Mouse (Mus musculus): ENCODE measurements around the gene Apopt1.

Gene Apopt1

DNA sequence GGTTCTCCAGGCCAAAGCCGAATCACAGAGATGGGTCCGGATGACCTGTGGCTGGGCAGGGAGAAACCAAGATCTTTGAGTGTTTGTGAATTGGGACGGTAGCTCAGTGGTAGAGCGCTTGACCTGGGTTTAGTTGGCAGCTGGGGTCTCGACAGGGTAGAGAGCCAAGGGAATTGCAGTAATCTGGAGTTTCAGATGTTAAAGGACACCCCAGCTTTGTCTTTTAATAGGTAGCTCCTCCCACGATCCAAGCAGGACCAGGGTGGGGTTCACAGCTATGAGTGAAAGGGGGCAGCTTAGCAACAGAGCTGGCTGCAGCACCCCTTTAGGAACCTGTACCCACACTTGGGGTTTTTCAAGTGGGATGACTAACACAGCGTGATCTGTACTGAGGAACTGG, 34.4 kb downstream of the Apopt1 start:
- DNase-seq (ENCODE audit: low spot score) = no peak

DNA sequence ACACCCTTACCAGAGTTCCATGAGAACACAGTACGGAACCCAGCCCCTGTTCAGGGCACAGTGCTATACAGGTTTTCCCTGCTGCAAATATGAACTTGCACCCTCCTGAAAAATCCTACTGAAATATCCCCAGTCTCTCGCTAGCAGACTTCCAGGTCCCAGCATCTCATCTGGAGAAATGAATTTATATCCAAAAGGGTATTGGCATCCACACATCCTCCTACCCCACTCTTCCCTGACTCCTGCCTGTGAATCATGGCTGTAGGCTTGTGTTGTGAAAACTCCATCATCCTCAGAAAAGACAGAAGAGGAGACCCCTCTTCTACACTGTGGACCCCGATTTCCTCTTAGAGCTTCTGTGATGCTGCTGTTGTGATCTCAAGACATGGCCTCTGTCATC, 37.7 kb downstream of the Apopt1 start:
- DNase-seq (ENCODE audit: low spot score) = no peak

DNA sequence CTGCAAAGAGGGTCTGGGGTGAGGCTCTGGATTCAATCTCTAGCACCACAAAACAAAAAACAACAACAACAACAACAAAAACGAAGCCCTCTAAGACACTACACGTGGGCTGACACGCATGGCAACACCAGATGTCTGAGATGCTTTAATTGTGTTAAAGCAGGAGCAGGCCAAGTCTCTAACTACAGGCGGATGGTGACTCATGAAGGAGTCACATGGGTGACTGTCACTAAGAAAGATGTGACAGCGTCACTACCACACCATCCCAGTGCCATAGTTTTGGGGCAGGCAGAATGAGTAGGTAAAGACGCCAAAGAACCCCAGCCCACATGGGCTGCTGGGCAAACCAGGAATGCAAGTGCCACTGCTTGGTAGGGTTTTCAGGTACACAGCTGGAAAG, 39.4 kb downstream of the Apopt1 start:
- DNase-seq (ENCODE audit: low spot score) = peak; percentile 86

DNA sequence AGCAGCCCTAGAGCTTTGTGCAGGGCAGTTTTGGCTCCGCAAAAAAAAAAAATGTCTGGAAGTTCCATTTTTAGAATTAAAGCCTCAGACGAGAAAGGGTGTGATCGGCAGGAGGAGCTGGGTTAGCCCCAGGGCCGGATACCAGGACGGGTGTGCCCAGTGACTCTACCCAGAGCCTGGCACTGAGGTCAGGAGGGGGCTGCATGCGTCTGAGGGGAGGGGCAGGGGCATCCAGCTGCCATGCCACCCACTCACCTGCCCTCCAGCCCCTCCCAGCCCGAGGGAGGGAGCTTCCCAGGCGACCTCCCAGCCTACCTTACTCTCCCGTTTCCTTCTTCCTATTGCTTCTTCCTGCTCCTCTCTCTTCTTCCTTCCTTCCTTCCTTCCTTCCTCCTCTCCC, 40.3 kb downstream of the Apopt1 start:
- DNase-seq (ENCODE audit: low spot score) = peak; percentile 43

DNA sequence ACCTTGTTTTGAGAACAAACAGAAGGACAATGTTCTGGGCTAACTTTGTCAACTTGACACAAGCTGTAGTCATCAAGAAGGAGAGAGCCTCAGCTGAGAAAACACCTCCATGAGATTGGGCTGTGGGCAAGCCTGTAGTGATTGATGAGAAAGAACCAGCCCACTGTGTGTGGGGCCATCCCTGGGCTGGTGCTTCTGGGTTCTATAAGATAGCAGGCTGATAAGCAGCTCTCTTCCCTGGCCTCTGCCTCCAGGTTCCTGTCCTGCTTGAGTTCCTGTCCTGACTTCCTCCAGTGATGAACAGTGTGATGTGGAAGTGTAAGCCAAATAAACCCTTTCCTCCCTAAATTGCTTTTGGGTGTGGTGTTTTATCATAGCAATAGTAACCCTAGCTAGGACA, 41.6 kb downstream of the Apopt1 start:
- no peak for DNase-seq (ENCODE audit: low spot score)

DNA sequence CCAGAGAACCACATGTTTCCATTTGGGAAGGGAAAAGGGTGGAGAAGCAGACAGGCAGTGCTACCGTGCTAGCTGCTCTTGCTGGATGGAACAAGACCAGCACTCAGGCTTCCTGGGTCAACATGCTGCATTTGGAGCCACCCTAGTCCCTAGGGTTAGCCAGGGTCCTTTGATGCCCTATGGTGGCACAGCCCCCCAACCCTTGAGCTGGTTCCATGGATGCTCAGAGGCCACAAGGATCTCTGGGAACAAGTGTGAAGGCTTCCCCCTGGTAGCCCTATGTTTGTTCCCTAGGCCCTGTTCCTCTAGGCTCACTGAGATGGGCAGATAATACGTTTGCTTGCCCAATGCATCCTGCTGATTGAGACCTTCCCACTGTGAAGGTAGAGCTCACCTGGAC, 42.2 kb downstream of the Apopt1 start:
- DNase-seq (ENCODE audit: low spot score) = no peak

DNA sequence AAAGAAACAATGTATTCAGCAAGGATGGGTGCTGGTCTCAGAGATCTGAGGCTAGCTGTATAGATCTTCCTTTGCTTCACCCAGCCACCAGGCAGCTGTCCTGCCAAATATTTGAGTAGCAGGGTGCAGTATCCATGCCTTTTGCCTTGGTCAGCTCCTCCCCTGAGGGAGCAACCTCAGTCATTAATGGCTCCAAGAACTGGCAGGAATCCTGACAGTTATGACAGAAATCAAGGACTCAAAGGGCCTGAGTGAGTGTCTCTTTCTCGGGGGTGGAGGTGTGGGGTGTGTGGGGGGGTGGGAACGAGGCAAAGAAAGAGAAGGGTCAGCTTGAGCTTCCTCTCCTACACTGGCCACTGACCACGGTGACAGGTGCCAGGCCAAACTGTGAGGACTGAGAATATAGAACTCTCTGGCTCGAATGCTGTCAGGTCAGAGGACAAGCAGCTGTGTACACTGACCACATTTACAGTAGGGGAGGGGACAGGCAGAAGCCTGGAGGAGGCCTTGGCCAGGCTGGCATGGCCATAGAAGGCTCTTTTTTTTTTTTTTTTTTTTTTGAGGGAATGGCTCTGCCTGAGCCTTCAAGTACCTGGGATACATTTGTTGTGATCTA, 43.1 kb downstream of the Apopt1 start:
- peak; percentile 19 for DNase-seq (ENCODE audit: low spot score)

DNA sequence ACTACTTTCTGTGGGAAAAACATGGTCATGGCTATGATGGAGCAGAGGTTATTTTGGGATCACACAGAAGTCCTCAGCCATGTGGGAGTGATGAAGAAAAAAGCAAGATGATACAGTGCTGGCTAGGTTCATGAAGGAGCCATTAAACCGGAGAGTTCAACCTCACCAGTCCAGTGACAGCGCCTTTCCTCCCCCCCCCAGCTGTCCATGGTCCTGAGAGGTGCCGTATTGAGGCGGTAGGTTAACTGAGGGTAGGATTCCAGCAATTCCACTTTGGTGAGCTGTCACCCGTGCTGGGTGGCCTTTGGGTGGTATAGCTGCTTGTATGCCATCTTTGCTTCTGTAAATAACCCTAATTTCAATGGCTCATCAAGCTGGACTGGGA, 43.6 kb downstream of the Apopt1 start:
- no peak for DNase-seq (ENCODE audit: low spot score)

DNA sequence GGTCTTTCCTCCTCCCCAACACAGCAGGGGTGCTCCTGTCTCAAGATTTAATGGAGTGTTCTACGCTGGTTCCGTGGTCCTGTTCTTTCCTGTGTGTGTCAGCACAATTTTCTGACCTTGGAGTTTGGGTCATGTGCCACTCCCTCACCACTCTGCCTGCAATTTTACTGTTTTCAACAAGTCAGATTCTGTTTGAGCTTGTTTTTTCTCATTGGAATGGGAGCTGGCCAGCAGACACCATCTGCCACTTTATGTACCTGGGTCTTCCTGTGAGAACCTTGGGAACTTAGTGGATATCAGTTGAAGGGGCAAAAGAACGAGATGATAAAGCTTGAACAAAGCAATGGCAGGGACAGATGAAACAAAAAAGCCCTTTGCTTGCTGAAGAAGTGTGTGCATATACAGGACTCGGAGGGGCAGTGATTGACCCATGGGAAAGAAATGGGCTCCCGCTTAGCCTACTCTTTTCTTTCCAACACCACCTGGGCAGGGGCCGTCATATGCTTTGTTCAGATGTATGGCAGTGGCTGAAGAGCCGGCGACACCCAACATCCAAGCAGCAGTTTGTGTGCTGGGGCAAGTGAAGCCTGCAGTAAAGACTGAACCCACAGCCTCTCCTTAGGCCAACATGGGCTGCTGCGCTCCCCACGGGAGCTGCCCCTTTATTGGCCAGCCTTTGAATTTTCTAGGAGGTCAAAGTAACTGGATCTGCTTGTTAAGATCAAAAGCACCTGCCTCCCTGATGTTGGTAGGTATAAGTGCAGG, 44.7 kb downstream of the Apopt1 start:
- no peak for DNase-seq (ENCODE audit: low spot score)

DNA sequence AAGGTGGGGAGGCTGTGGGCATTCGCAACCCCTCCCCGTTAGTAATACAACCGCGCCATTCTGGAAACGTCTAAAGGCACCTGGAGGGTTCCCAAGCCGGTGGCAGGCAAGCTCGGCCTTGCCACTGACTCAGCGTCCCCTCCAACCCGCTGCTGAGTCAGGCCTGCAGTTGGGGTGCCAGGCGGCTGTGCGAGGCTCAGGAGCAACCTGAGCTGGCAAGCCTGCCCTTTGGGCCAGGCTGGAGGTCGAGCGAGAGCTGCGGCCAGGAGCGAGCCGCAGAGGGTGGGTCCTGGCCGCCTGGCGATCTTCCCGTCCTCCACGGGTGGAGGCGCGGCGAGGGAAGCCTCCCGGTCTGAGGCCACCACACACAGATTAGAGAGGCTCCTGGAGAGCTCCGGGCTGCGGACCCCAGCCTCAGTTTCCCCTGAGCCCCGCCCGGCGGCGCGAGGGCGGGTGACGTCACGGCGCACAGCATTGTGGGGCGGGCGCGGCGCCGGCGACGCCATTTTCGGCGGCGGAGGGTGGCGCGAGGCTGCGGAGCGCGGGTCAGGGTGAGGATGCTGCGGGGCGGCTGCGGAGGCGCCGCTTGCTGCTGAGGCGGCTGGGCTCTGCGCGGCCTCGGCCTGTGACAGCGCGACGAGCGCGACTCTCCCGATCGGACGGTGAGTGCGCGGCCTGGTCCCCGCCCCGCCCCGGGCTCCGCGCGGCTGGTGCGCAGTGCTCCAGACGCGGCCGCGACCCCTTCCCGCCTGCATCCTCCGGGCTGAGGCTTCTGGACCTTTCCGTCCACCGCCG, 45.5 kb downstream of the Apopt1 start, which contains the start of gene Klc1:
Gene Klc1, plus strand, starts transcription at position 469 of the 795 bp plus-strand sequence.
- DNase-seq (ENCODE audit: low spot score) = peak; percentile 62

DNA sequence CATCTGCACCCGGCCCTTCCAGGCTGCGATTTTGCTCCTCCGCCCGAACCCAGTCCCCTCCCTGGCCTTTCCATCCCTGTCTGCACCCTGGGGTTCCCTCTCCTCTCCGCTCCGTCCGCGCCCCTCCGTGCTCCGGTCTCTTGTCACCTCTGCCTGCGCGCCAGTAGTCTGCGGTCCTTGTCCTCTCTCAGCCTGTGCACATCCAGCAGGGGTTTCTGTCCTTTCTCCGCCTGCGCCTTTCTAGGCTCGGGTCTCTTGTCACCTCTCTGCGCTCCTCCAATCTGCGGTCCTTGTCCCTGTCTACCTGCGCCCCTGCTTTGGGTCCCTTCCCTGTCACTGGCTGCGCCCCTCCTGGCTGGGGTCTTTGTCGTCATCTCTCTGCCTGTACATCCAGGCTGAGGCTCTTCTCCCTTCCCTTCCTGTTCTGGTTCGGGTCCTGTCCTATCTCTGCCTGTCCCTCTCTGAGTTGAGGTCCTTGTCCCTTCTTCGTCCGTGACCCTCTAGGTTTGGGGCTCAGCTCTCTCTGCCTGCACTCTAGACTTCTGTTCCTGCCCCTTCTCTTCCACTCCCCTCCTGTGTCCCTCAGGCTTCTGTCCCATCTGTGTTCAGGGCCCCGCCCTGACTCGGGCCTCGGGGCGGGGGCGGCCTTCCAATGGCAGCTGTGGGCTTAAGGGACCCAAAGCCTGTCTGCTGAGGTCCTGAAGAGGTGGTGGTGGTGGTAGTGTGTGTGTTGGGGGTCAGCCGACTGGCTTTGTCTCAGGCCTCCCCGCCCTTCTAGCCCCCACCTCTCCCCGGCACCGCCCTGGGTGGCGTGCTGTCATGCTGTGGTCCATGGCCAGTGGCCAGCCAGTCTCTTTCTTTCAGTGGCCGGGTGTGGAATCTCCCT, 46.4 kb downstream of the Apopt1 start:
- DNase-seq (ENCODE audit: low spot score) = peak; percentile 46

DNA sequence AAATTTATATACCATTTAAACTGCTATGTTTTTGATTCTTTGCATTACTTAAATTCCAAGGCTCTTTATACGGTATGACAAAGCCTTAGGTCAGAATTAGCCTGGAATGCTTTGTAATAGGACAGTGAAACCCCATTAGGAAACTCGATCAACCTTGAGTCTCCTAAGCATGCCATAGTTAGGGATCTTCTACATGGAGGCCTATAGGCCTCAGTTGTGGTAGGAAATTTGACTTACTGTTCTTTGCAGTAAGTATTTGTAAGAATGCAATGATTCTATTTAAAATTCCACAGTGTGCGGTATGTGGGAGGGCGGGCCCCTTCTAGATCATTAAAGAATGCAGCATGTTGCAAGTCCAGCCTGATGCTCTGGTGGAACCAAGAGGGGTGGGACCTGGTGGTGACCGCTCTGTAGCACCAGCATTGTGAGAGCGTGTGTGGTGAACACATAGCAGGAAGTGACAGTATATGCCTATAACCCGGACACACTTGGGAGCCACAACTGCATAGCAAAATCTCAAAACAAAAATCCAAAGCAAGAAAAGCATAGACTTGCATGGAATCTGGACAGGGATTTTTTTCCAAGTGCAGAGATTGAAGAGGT, 47.3 kb downstream of the Apopt1 start:
- no peak for DNase-seq (ENCODE audit: low spot score)

DNA sequence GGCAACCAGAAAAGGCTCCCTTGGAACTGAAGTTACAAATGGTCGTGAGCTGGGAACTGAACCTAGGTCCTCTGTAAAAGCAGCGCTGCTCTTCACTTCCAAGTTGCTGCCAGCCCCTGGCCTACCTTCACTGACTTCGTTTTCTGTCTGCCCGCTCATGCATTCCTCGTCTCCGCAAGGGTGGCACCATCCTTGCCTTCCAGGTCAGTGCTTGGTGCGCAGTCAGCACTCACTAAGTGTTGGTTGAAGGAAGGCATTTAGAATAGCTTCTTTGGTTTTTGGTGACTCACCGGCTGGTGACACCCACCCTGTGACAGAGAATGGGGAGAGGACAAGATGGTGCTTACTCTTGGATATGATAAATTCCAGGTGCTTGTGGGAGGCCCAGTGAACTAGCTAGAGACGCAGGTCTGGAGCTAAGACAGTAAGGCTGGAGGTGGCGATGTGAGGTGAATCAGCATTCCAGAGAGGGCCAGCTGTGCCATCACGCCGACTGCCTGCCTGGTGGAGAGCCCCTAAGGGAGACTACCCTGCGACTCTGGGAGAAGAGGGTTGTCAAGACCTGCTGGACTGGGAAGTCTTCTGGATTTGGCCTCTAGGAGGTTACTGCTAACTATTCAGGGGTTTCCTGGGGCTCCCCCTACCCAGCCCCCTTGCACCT, 49.7 kb downstream of the Apopt1 start:
- no peak for DNase-seq (ENCODE audit: low spot score)

DNA sequence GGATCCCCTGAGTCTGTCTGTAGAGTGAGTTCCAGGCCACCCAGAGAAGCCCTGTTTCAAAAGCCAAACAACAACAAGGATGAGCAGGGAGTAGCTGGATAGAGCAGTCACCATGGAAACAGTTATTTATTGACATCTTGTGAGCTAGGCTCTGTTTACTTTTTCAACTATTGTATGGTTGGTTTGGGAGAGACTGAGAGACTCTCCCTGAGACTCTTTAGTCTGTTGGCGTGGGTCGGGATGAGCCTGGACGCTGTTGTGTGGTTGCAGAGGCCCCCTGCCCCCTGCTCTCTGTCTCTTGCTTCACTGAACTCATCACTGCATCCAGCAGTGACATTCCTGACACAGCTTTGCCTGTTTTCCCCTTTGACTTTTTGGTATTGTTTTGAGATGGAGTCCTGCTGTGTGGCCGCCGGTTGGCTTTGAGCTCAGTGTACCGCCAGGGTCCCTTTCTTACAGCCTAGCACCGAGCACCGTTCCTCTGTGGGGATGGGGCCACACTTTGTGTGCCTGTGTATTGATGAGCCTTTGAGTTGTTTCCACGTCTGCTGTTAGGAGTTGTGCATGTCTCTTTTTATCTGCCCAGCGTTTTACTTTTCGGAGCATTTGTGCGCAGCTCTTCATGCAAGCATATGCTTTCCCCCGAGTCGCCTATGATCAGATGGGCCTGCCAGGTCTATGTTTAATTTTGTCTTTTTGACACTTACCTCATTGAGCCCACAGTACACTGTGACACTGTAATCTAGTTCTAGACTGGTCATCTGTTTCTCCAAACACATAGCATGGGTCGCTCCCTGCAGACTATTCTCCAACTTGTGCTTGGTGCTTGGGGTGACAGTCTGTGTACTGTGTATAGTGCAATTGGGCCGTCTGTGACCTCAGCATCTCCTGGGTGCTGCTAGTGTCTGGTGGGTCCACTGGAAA, 53.5 kb downstream of the Apopt1 start:
- DNase-seq (ENCODE audit: low spot score) = no peak

DNA sequence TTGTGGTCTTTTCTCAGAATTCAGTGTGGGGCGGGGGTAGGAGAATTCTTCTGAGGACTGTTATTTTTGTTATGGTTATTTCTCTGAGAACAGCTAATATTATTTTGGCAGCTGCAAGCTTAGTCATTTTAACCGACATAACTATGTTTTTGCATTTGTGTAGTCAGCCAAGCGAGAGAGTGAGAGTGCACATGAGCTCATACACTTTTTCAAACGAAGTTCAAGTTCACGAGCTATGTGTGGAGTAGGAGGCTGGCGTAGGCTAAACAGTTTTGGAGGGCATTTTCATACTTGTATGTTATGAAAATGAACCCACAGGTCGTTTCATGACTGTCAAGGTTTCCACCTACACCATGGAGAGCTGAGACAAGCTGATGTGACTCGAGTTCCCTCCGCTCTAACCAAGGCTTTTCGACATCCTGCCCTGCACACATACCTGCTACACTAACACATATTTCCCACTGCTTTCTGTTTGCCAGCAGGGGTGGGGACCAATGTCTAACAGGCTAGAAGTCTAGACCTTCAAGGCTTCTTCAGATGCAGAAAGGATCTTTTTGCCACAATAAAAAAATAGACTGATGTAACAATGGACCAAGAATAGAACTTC, 55.4 kb downstream of the Apopt1 start:
- no peak for DNase-seq (ENCODE audit: low spot score)

DNA sequence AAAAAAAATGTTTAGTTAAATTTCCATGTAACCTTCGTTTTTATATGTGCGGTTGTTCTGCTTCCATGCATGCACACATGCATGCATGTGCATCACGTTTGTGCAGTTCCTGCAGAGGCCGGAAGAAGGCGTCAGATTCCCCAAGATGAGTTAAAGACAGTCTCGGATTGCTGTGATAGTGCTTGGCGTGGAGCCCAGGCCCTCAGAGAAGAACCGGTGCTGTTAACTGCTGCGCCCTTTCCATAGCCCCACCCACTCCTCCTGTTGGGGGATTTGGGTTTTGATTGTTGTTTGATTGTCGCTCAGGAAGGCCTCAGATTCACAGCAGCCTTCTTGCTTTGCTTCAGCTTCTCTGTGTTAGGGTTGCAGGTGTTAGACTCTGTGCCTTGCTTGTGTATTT, 56.2 kb downstream of the Apopt1 start:
- peak; percentile 60 for DNase-seq (ENCODE audit: low spot score)

DNA sequence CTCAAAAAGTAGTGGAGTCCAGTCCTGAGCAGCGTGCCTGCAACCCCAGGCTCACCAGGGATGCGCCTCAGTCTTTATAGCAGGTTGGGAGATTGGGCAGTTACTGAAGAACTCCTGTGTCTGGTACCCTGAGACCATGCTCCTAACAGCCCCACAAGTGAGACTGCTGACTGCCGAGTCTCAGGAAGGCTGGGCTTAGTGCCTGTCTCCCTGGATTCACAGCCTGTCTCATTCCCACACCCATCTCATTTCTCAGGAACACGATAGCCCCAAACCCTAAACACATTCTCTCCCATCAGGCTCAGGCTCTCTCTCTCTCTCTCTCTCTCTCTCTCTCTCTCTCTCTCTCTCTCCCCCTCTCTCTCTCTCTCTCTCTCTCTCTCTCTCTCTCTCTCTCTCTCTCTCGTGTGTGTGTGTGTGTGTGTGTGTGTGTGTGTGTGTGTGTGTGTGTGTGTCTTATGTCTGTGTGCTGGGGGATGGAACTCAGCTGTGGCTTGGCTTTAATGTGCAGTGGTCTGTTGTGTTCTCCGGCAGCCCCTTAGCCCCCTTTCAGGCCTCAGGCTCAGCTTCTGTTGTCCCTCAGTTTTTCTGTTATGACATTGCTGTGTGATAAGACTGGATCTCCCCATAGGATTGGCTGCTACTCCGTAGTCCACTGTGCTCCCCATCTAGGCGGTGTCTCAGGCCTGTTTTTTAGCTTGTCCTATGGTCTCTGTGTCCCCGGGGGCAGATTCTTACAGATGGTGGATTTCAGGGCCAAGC, 56.9 kb downstream of the Apopt1 start:
- DNase-seq (ENCODE audit: low spot score) = no peak

DNA sequence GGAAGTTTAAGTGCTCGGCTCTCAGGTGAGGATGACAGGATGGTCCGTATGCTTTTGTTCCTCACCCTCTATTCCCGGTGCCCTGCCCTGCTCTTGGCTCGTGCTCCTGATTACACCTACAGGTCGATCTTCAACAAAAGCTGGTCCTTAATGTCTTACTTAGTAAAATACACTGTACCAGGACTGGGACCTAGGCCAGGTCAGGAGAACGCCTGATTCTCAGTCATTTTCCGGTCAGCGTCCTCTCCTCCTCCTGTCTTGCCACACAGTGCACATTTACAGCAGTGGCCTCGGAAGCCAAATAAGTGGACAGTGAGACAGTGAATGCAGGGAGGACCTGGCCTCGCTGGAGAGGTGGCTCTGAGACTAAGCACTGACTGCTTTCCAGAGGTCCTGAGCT, 57.6 kb downstream of the Apopt1 start:
- DNase-seq (ENCODE audit: low spot score) = no peak

DNA sequence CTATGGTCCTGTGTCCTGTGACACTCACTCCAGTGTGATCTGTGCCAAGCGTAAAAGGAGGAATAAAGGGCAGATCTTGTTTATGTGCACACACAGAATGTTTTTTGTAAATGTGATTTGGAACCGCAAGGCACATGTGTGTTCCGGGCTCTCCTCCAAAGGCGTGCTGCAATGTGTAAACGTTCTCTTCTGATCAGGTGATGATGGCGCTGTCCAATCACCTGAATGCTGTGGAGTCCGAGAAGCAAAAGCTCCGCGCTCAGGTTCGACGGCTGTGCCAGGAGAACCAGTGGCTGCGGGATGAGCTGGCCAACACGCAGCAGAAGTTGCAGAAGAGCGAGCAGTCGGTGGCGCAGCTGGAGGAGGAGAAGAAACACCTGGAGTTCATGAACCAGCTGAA, 61.1 kb downstream of the Apopt1 start:
- no peak for DNase-seq (ENCODE audit: low spot score)
